Mouse (Mus musculus) liver, adult 2 months (tissue): ENCODE data around the gene Spire2. TPM values are rescaled to one million over a fixed set of nuclear protein-coding genes. Genes with fewer than 3 reads are reported as not detected.

Experiments
- DNase-seq: peaks from one replicate; pipeline ENCODE4 v3.0.0-alpha.2; 2011; ENCODE audit warnings: low read depth, low spot score; ENCODE audit errors: extremely low read depth
- H3K27ac ChIP-seq: fragments of 200-500 bp; replicated peaks from 2 replicates; pipeline ENCODE4 v1.5.1; 2012; ENCODE audit warnings: low read depth, mild to moderate bottlenecking, control low read depth, inconsistent platforms, low read length; ENCODE audit not compliant: insufficient read depth
- H3K27me3 ChIP-seq: fragments of 200-500 bp; 2 replicates; pipeline ENCODE4 v1.6.1; 2012; ENCODE audit warnings: mild to moderate bottlenecking, moderate library complexity, low read length, inconsistent platforms; ENCODE audit not compliant: control insufficient read depth, insufficient read depth
- H3K36me3 ChIP-seq: fragments of 200-500 bp; 2 replicates; pipeline ENCODE4 v1.6.1; 2012; ENCODE audit warnings: low read length, inconsistent platforms; ENCODE audit not compliant: control insufficient read depth, insufficient read depth
- H3K4me1 ChIP-seq: fragments of 200-500 bp; 2 replicates; pipeline ENCODE4 v1.6.1; 2011; ENCODE audit warnings: low read length; ENCODE audit not compliant: control insufficient read depth, insufficient read depth
- H3K4me3 ChIP-seq: fragments of 200-500 bp; 2 replicates; pipeline ENCODE4 v1.5.1; 2011; ENCODE audit warnings: low read depth, mild to moderate bottlenecking, control low read depth, low read length, moderate library complexity; ENCODE audit not compliant: insufficient read depth
- H3K79me2 ChIP-seq: fragments of 200-500 bp; 2 replicates; pipeline ENCODE4 v1.6.1; 2012; ENCODE audit warnings: inconsistent platforms, mild to moderate bottlenecking, low read length, moderate library complexity; ENCODE audit not compliant: control insufficient read depth, insufficient read depth
- H3K9ac ChIP-seq: fragments of 200-500 bp; 2 replicates; pipeline ENCODE4 v1.6.1; 2012; ENCODE audit warnings: low read depth, mild to moderate bottlenecking, control low read depth, inconsistent platforms, low read length
- CTCF ChIP-seq: fragments of 200-500 bp; IDR thresholded peaks from 2 replicates; pipeline ENCODE4 v1.5.1; 2011; ENCODE audit warnings: low read depth, low read length, control low read depth
- POLR2A ChIP-seq: fragments of 200-500 bp; IDR thresholded peaks from 2 replicates; pipeline ENCODE4 v1.6.1; 2011; ENCODE audit warnings: low read length, control low read depth; ENCODE audit not compliant: insufficient read depth; ENCODE audit errors: extremely low read depth
- WGBS: fragments of 180-500 bp; shearing (Covaris S2); methylation state at CpG from one replicate; pipeline ENCODE4 v1.1.7; 2018; 5-methylcytosine and 5-hydroxymethylcytosine counted together
- polyA plus RNA-seq: library from polyadenylated mRNA; depleted of rRNA; stranded (reverse); fragments of >200 nt; gene quantifications from 2 replicates; pipeline ENCODE4 v1.2.3, GENCODE M21; 2012
- total RNA-seq: library from RNA; depleted of rRNA; stranded (reverse); fragments of >200 nt; gene quantifications from 2 replicates; pipeline ENCODE4 v1.2.3, GENCODE M21; 2014

The Spire2 gene
- total and polyA plus RNA-seq, 2 experiments = under 0.01 to 0.13 TPM

DNA sequence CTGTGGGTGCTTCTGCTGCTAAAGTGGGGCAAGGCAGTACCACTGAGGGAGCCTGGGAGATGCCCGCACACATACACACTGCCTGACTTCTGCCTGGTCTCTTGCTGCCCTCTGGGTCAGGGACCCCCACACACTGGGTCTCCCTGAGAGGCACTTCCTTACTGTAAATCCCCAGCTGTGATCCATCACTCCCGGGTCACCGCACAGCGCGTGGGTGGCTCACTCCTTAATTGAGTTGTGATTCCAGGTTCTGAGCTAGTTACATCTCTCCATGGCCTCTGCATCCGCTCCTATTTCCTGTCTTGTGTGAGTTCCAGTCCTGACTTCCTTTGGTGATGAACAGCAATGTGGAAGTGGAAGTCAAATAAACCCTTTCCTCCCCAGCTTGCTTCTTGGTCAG, 1.8 kb upstream of the Spire2 start:
- H3K4me1 ChIP-seq = no peaks in the 10 kb centered on the region; the same call in 1 of the 2 replicates

DNA sequence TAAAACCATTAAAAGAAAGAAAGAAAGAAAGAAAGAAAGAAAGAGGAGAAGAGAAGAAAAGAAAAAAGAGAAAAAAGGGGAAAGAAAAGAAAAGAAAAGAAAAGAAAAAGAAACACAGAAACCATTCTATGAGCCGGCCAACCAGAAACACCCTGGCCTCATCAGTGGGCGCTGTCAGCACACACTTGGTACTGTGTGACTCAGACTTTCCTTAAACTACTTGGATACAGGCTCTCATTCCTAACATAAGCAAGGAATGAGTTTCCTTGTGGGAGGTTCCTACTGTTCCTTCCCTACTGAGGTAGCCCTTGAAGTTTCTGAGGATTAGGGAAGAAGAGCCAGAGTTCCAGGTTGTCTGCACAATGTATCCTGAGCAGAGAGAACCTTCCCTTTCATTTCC, 1.2 kb upstream of the Spire2 start:
- no peaks in the 10 kb centered on the region; the same call in 1 of the 2 replicates for H3K4me1 ChIP-seq
- H3K9ac ChIP-seq = no peak overlapping the region
- WGBS = 82% methylated on average over 2 of the region's 2 CpGs
- DNase-seq = no peak
- TF ChIP-seq POLR2A = no peak
- no peaks in the 10 kb centered on the region for H3K79me2 ChIP-seq
- peaks cover 4% of the 10 kb centered on the region; the same call in 1 of the 2 replicates for H3K27me3 ChIP-seq
- H3K27ac ChIP-seq = no peak overlapping the region
- no peak overlapping the region for H3K4me3 ChIP-seq
- H3K36me3 ChIP-seq = no peaks in the 10 kb centered on the region

More for the DNA sequence above, 1.8 kb upstream of the Spire2 start:
- Histone ChIP-seq H3K9ac (no peak overlapping the region), H3K36me3 (no peaks in the 10 kb centered on the region), H3K4me3 (no peak overlapping the region), H3K27me3 (peaks cover 4% of the 10 kb centered on the region; the same call in 1 of the 2 replicates), H3K79me2 (no peaks in the 10 kb centered on the region), H3K27ac (no peak overlapping the region)
- 64% methylated on average over 6 of the region's 6 CpGs for WGBS
- TF ChIP-seq POLR2A (no peak), CTCF (no peak)
- no peak for DNase-seq

DNA sequence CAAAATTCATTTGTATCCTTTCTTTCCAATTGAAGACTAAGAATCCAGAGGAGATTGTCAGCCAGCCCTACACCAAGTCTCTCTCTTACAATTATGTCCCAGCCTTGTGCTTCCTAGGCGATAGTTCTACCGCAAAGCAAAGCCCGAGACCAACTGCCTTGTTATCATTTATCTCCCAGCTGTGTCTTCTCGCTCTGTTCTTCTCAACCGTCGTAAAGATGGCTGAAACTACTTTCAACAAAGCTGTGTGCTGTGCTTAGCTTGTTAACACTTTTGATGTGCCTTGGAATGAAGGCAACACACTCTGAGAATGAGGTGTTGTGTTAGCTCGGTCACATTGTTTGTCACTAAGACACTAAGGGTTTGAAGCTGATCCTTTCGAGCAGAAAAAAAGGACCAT, 703 bp upstream of the Spire2 start:
- DNase-seq = no peak
- 71% methylated on average over 8 of the region's 8 CpGs for WGBS

DNA sequence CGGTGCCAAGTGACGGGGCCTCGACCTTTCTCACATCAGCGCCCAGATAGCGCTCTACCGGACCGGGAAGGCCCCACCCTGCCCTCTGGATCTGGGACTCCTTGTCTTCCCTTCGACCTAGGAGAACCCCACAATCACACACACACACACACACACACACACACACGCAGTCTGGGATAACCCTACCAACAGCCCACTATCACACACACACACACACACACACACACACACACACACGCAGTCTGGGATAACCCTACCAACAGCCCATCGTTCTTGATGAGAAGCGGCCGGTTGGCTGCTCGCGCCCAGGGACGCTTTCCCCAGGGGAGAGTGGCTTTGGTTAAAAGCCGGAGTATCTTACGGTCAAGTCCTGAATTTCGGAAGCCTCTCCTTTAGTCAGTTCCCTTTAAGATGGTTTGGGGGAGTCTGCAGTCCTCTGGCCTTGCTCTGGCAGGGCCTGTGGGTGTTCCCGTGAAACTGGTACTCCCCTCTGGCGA, 626 bp downstream of the Spire2 start:
- H3K27ac ChIP-seq = no peak overlapping the region
- no peaks in the 10 kb centered on the region for H3K36me3 ChIP-seq
- peaks cover 4% of the 10 kb centered on the region; the same call in 1 of the 2 replicates for H3K27me3 ChIP-seq
- H3K79me2 ChIP-seq = no peaks in the 10 kb centered on the region
- H3K4me3 ChIP-seq = peak overlapping the region; percentile 40; the same call in 1 of the 2 replicates
- H3K4me1 ChIP-seq = no peaks in the 10 kb centered on the region
- no peak for TF ChIP-seq CTCF
- TF ChIP-seq POLR2A = no peak
- 32% methylated on average over 21 of the region's 21 CpGs for WGBS
- DNase-seq = no peak
- H3K9ac ChIP-seq = no peak overlapping the region

More for the DNA sequence above, 703 bp upstream of the Spire2 start:
- no peak overlapping the region for H3K4me3 ChIP-seq
- H3K4me1 ChIP-seq = no peaks in the 10 kb centered on the region; the same call in 1 of the 2 replicates
- TF ChIP-seq POLR2A = no peak
- TF ChIP-seq CTCF = no peak
- no peaks in the 10 kb centered on the region for H3K79me2 ChIP-seq
- no peak overlapping the region for H3K9ac ChIP-seq
- peaks cover 4% of the 10 kb centered on the region; the same call in 1 of the 2 replicates for H3K27me3 ChIP-seq
- no peaks in the 10 kb centered on the region for H3K36me3 ChIP-seq
- H3K27ac ChIP-seq = no peak overlapping the region

DNA sequence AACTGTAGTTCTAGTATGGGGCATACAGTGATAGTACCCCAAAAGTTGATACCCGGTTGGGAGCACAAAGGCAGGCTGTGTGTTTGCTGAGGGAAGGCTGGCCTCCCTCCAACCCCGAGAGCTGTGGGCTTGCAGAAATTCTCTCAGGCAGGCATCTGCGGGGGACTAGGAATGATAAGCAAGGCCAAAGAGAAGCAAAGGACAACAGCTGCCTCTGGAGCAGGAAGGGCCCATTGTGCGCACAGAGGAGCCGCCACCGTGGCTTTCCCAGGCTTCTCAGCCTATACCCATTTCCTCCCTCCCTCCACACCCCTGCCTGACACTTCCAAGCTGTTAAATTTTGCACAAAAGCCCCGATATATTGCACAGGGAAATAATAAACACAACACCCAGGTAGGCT, 1.4 kb downstream of the Spire2 start:
- Histone ChIP-seq H3K9ac (no peak overlapping the region), H3K36me3 (no peaks in the 10 kb centered on the region), H3K79me2 (no peaks in the 10 kb centered on the region), H3K4me1 (no peaks in the 10 kb centered on the region), H3K27ac (no peak overlapping the region), H3K4me3 (no peak overlapping the region), H3K27me3 (peaks cover 4% of the 10 kb centered on the region; the same call in 1 of the 2 replicates)
- DNase-seq = no peak
- TF ChIP-seq CTCF = no peak
- no peak for TF ChIP-seq POLR2A
- WGBS = 36% methylated on average over 7 of the region's 7 CpGs

DNA sequence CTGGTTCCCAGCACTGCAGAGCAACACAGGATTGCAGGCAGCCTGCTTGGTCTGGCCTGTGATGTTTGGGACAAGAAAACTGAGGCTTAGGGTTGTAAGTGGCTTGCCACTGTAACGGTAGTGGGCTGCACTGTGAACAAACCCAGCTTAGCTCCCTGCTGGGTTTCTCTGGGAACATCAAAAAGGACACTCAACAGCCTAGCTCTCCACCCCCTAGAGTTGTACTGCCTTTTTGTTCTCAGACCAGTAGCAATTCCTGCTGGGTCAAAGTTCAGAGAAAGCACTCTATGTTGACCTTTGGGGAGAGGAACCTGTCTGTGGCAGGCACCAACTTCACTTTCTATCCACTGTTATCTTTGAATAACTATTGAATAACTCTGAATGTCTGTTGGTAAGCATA, 2.0 kb downstream of the Spire2 start:
- 24% methylated on average over 1 of the region's 1 CpGs for WGBS
- no peak overlapping the region for H3K4me3 ChIP-seq
- peaks cover 4% of the 10 kb centered on the region; the same call in 1 of the 2 replicates for H3K27me3 ChIP-seq
- H3K36me3 ChIP-seq = no peaks in the 10 kb centered on the region
- DNase-seq = peak; percentile 23
- H3K4me1 ChIP-seq = no peaks in the 10 kb centered on the region
- H3K27ac ChIP-seq = no peak overlapping the region
- H3K79me2 ChIP-seq = no peaks in the 10 kb centered on the region
- TF ChIP-seq POLR2A (no peak), CTCF (no peak)
- H3K9ac ChIP-seq = no peak overlapping the region
